Mouse (Mus musculus): ENCODE measurements at regions not wholly inside any gene's neighbourhood (a gene's known extent, or its start where the extent isn't known, plus 50 kb on each side); places are given as distances from the start of the nearest gene placed in this dataset.

DNA sequence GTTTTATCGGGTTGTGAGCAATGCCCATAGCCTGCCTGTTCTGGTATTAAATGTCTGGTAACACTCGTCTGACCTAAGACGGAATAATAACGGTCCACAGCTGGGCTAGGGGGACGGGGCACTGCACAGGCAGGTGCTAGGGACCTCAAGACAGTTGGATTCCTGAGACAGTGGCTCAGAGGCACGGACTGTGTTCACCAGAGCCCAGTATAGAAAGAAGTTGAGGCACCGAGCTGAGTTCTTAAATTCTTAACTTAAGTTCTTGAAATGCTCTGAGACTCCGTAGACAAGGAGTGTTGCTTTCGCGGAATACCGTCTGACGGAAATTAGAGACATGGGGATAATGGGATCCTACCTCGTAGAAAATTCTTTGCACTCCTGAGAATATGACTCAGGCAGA lies 174.2 kb upstream of the Arid2 start:
- no peak overlapping the region for H3K4me3 ChIP-seq (ENCODE audit: control insufficient read depth in 1 of 2, insufficient read depth in 1 of 2, low read depth in 2 of 2, low read length in 2 of 2)
- TF ChIP-seq NELFE (IDR thresholded peaks at IDR 0.05; ENCODE audit: low read depth, low read length) (no peak), CHD2 (IDR thresholded peaks at IDR 0.05; ENCODE audit: low read length) (no peak), CHD1 (IDR thresholded peaks at IDR 0.05; ENCODE audit: low read depth, low read length) (no peak), CTCF (IDR thresholded peaks at IDR 0.05 in 2 of 3, conservative IDR thresholded peaks at IDR 0.05 in 1 of 3; ENCODE audit: control insufficient read depth in 1 of 3, insufficient read depth in 1 of 3, low read depth in 2 of 3, low read length in 3 of 3, poor library complexity in 1 of 3, severe bottlenecking in 1 of 3) (no peak), POLR2A (IDR thresholded peaks at IDR 0.05; ENCODE audit: control insufficient read depth in 1 of 2, insufficient read depth in 1 of 2, low read depth in 1 of 2, low read length in 2 of 2, poor library complexity in 1 of 2) (no peak)
- H3K9me3 ChIP-seq (replicated peaks; ENCODE audit: insufficient read depth, low read length): no peaks in the 10 kb centered on the region
- H3K79me2 ChIP-seq (ENCODE audit: control insufficient read depth, insufficient read depth, low read length, poor library complexity): no peaks in the 10 kb centered on the region
- H3K27ac ChIP-seq (ENCODE audit: control insufficient read depth, low read depth, low read length): no peak overlapping the region
- DNase-seq (ENCODE audit: low read depth, low spot score): no peak
- H3K27me3 ChIP-seq (ENCODE audit: control insufficient read depth in 1 of 2, insufficient read depth in 2 of 2, low read length in 2 of 2): peaks cover 0 to 5% of the 10 kb centered on the region in 2 experiments; a peak in 3 of 4 replicates
- H3K4me1 ChIP-seq (ENCODE audit: control insufficient read depth in 1 of 2, insufficient read depth in 2 of 2, low read length in 2 of 2): no peaks in the 10 kb centered on the region
- no peaks in the 10 kb centered on the region for H3K36me3 ChIP-seq (ENCODE audit: control insufficient read depth in 1 of 2, insufficient read depth in 2 of 2, low read length in 2 of 2)
- no peak overlapping the region for H3K9ac ChIP-seq (ENCODE audit: control insufficient read depth, low read depth, low read length, poor library complexity, severe bottlenecking)

DNA sequence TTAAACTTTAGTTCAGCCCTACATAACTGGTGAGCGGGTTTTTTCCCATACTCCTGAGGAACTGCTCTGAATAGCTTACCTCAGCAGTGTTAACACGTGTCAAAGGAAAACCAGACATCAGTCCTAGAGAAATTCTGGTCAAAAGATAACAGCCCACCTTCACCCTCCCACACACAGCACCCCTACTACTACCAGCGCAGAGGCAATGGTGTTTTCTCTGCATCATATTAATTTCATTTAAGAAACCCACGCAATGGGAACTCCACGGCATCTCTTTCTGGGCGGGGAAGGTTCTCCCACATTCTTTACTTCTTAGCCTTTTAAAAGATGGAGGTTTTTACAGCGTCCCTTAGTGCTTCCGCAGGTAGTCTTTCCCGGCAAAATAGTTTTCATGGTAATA lies 172.7 kb upstream of the Arid2 start:
- H3K9me3 ChIP-seq (replicated peaks; ENCODE audit: insufficient read depth, low read length): no peaks in the 10 kb centered on the region
- no peak for DNase-seq (ENCODE audit: low read depth, low spot score)
- H3K27ac ChIP-seq (ENCODE audit: control insufficient read depth, low read depth, low read length): no peak overlapping the region
- peaks cover 0 to 5% of the 10 kb centered on the region in 2 experiments; a peak in 3 of 4 replicates for H3K27me3 ChIP-seq (ENCODE audit: control insufficient read depth in 1 of 2, insufficient read depth in 2 of 2, low read length in 2 of 2)
- H3K36me3 ChIP-seq (ENCODE audit: control insufficient read depth in 1 of 2, insufficient read depth in 2 of 2, low read length in 2 of 2): no peaks in the 10 kb centered on the region
- TF ChIP-seq ZMIZ1 (IDR thresholded peaks at IDR 0.05; ENCODE audit: low read depth, low read length): no peak
- TF ChIP-seq GABPA (IDR thresholded peaks at IDR 0.05; ENCODE audit: low read depth, low read length): no peak
- no peak for TF ChIP-seq POLR2AphosphoS2 (IDR thresholded peaks at IDR 0.05; ENCODE audit: low read length)
- no peak for TF ChIP-seq TCF12 (IDR thresholded peaks at IDR 0.05; ENCODE audit: low read depth, low read length)
- no peak for TF ChIP-seq ETS1 (IDR thresholded peaks at IDR 0.05; ENCODE audit: low read depth, low read length)
- no peak for TF ChIP-seq TBP (IDR thresholded peaks at IDR 0.05; ENCODE audit: low read depth, low read length)
- no peak for TF ChIP-seq ZKSCAN1 (IDR thresholded peaks at IDR 0.05; ENCODE audit: low read depth, low read length)
- TF ChIP-seq EP300 (IDR thresholded peaks at IDR 0.05; ENCODE audit: low read depth in 1 of 2, low read length in 2 of 2): no peak
- no peak for TF ChIP-seq NRF1 (IDR thresholded peaks at IDR 0.05; ENCODE audit: insufficient read depth, low read depth, low read length, poor library complexity, severe bottlenecking)
- no peak for TF ChIP-seq POLR2A (IDR thresholded peaks at IDR 0.05; ENCODE audit: control insufficient read depth in 1 of 2, insufficient read depth in 1 of 2, low read depth in 1 of 2, low read length in 2 of 2, poor library complexity in 1 of 2)
- no peak for TF ChIP-seq MXI1 (IDR thresholded peaks at IDR 0.05; ENCODE audit: low read depth, low read length)
- no peak for TF ChIP-seq KAT2A (conservative IDR thresholded peaks at IDR 0.05; ENCODE audit: low read depth, low read length)
- no peak for TF ChIP-seq CHD2 (IDR thresholded peaks at IDR 0.05; ENCODE audit: low read length)
- TF ChIP-seq MAZ (IDR thresholded peaks at IDR 0.05; ENCODE audit: low read depth, low read length): no peak
- no peak for TF ChIP-seq ZC3H11A (IDR thresholded peaks at IDR 0.05; ENCODE audit: low read depth, low read length)
- no peak overlapping the region for H3K4me3 ChIP-seq (ENCODE audit: control insufficient read depth in 1 of 2, insufficient read depth in 1 of 2, low read depth in 2 of 2, low read length in 2 of 2)
- no peaks in the 10 kb centered on the region for H3K4me1 ChIP-seq (ENCODE audit: control insufficient read depth in 1 of 2, insufficient read depth in 2 of 2, low read length in 2 of 2)
- H3K79me2 ChIP-seq (ENCODE audit: control insufficient read depth, insufficient read depth, low read length, poor library complexity): no peaks in the 10 kb centered on the region
- H3K9ac ChIP-seq (ENCODE audit: control insufficient read depth, low read depth, low read length, poor library complexity, severe bottlenecking): no peak overlapping the region

All from MEL (cell line).